In the genomic region with DNA sequence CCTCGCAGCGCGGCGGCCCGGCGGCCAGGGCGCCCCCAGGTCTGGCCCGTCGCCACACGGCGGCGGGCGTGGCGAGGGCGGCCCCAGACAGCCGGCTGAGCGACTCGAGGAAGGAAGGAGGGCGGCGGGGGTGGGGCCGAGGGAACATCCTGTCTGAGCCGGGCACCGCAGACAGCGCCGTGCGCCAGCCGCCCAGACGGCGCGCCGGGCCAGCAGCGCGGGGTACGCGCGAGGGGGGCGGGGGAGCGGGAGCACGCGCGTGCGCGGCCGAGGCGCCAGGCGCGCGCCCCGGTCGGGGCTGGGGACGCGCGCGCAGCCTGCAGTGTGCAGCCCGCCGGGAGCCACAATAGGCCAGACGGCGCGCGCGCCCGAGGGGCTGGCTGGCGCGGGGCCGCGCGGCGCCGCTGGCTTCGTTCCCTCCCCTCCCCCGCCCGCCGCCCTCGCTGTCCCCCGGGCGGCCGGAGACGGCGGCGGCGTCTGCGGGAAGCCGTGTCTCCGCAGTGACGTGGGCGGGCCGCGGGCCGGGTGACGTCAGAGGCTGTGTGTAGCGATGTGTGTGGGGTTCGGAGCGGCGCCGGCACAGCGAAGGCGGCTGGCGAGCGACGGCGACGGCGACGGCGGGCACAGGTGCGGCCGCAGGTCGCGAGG, we compare ENCODE assay signal across 8 mouse cellular contexts. TPM values are rescaled to one million over a fixed set of nuclear protein-coding genes. Genes with fewer than 3 reads are reported as not detected.
A peak's percentile ranks its signal among the peaks of the same experiment; 100 is the strongest.
DNase-seq lines count a peak whose midpoint lies in the region; ATAC-seq and TF ChIP-seq lines count a peak whose summit lies in the region.

A gene (plus strand): TSS at position 528 of the 648 bp plus-strand sequence.

- peaks cover 28% of the 10 kb centered on the region for H3K4me1 ChIP-seq in embryonic facial prominence, embryonic 13.5 days
- H3K4me1 ChIP-seq in heart, adult 2 months (ENCODE audit: control insufficient read depth, insufficient read depth, low read length) = peaks cover 11% of the 10 kb centered on the region
- H3K4me1 ChIP-seq in limb, embryonic 14.5 days (ENCODE audit: control insufficient read depth, insufficient read depth, low read length) = peaks cover 22% of the 10 kb centered on the region
- peaks cover 8% of the 10 kb centered on the region for H3K4me1 ChIP-seq in midbrain, postnatal 0 days (ENCODE audit: insufficient read depth, low read length)

- H3K36me3 ChIP-seq in embryonic facial prominence, embryonic 13.5 days = peaks cover 4% of the 10 kb centered on the region; the same call in 1 of the 2 replicates
- peaks cover 22% of the 10 kb centered on the region for H3K36me3 ChIP-seq in heart, adult 2 months (ENCODE audit: control insufficient read depth, insufficient read depth, low read length)
- H3K36me3 ChIP-seq in limb, embryonic 14.5 days (ENCODE audit: control insufficient read depth, insufficient read depth, low read length) = peaks cover 3% of the 10 kb centered on the region; the same call in 1 of the 2 replicates
- H3K36me3 ChIP-seq in midbrain, postnatal 0 days (ENCODE audit: insufficient read depth, low read length) = peaks cover 2% of the 10 kb centered on the region; the same call in 1 of the 2 replicates

- H3K9me3 ChIP-seq in embryonic facial prominence, embryonic 13.5 days = no peaks in the 10 kb centered on the region
- H3K9me3 ChIP-seq in limb, embryonic 14.5 days (ENCODE audit: control insufficient read depth, low read length) = no peaks in the 10 kb centered on the region
- H3K9me3 ChIP-seq in midbrain, postnatal 0 days (ENCODE audit: low read length) = no peaks in the 10 kb centered on the region

- intact Hi-C loops in heart, adult 2 months (cut with DNase I) = loop anchor here (1.0 to 10.0 kb wide), 4 partner anchors 37 to 300 kb away; a partner anchor contains a TSS

- 0% methylated on average over 69 of the region's 109 CpGs for WGBS in embryonic facial prominence, embryonic 13.5 days
- WGBS in heart, adult 2 months = under 1% methylated on average over 53 of the region's 109 CpGs
- 0% methylated on average over 22 of the region's 109 CpGs for WGBS in limb, embryonic 14.5 days
- under 1% methylated on average over 33 of the region's 109 CpGs for WGBS in midbrain, postnatal 0 days

- TF ChIP-seq EP300 in heart, adult 2 months (IDR thresholded peaks at IDR 0.05; ENCODE audit: insufficient read depth, low read depth, low read length) = no peak

- TF ChIP-seq POLR2A in heart, adult 2 months (IDR thresholded peaks at IDR 0.05; ENCODE audit: insufficient read depth, low read depth, low read length) = 0 out of 2 replicates have a peak, but pooled peaks have one; percentile 21
- TF ChIP-seq POLR2A in limb, embryonic 14.5 days (IDR thresholded peaks at IDR 0.05; ENCODE audit: borderline replicate concordance, extremely low read depth, insufficient read depth, insufficient read length) = 0 out of 2 replicates have a peak, but pooled peaks have one; percentile 32

- no peaks in the 10 kb centered on the region for H3K27me3 ChIP-seq in embryonic facial prominence, embryonic 13.5 days
- H3K27me3 ChIP-seq in heart, adult 2 months (ENCODE audit: control insufficient read depth, insufficient read depth, low read length) = no peaks in the 10 kb centered on the region
- no peaks in the 10 kb centered on the region for H3K27me3 ChIP-seq in limb, embryonic 14.5 days (ENCODE audit: control insufficient read depth, insufficient read depth, low read length)
- H3K27me3 ChIP-seq in midbrain, postnatal 0 days (ENCODE audit: insufficient read depth, low read length) = no peaks in the 10 kb centered on the region

- peak within 1 kb of the TSS; percentile 90 for H3K9ac ChIP-seq in embryonic facial prominence, embryonic 13.5 days
- H3K9ac ChIP-seq in heart, adult 2 months (ENCODE audit: low read depth, low read length) = peak within 1 kb of the TSS; percentile 92
- peak within 1 kb of the TSS; percentile 90 for H3K9ac ChIP-seq in limb, embryonic 14.5 days (ENCODE audit: low read depth, low read length, severe bottlenecking)
- H3K9ac ChIP-seq in midbrain, postnatal 0 days (replicated peaks; ENCODE audit: low read length, poor library complexity, severe bottlenecking) = peak within 1 kb of the TSS; percentile 93

- ATAC-seq in embryonic facial prominence, embryonic 13.5 days (ENCODE audit: insufficient number of reproducible peaks, insufficient read depth, low FRiP score, low TSS enrichment, low read depth) = peak; percentile 95
- ATAC-seq in limb, embryonic 14.5 days (ENCODE audit: low FRiP score, low read depth) = peak; percentile 93
- peak; percentile 93 for ATAC-seq in midbrain, postnatal 0 days (ENCODE audit: low FRiP score)

- no peaks in the 10 kb centered on the region for H3K79me2 ChIP-seq in heart, adult 2 months (replicated peaks; ENCODE audit: control insufficient read depth, insufficient read depth, low read length)

- peak within 1 kb of the TSS; percentile 98 for H3K27ac ChIP-seq in embryonic facial prominence, embryonic 13.5 days
- peak within 1 kb of the TSS; percentile 99 for H3K27ac ChIP-seq in heart, adult 2 months
- H3K27ac ChIP-seq in limb, embryonic 14.5 days (replicated peaks; ENCODE audit: low read depth, low read length) = peak within 1 kb of the TSS; percentile 98
- peak within 1 kb of the TSS; percentile 99 for H3K27ac ChIP-seq in midbrain, postnatal 0 days (ENCODE audit: low read depth, low read length)

- peak within 1 kb of the TSS; percentile 79 for H3K4me2 ChIP-seq in embryonic facial prominence, embryonic 13.5 days
- peak within 1 kb of the TSS; percentile 80 for H3K4me2 ChIP-seq in limb, embryonic 14.5 days (replicated peaks; ENCODE audit: low read depth, low read length, severe bottlenecking)
- H3K4me2 ChIP-seq in midbrain, postnatal 0 days (ENCODE audit: low read depth, low read length, poor library complexity, severe bottlenecking) = peak within 1 kb of the TSS; percentile 79

- DNase-seq in 3134 (ENCODE audit: extremely low read depth, insufficient read length, low spot score) = peak; percentile 91
- DNase-seq in adrenal gland, postnatal 36 days = peak; percentile 97 to 98
- peak; percentile 95 to 97 for DNase-seq in heart, adult 2 months
- peak; percentile 97 for DNase-seq in kidney, adult 9 months
- DNase-seq in limb, embryonic 14.5 days (ENCODE audit: low spot score) = peak; percentile 94
- peak; percentile 95 for DNase-seq in midbrain, postnatal 0 days (ENCODE audit: low spot score)
- DNase-seq in spleen, postnatal 14 days (ENCODE audit: low spot score in 2 of 2) = peak; percentile 80 to 84

- H3K4me3 ChIP-seq in embryonic facial prominence, embryonic 13.5 days = peak within 1 kb of the TSS; percentile 89
- H3K4me3 ChIP-seq in heart, adult 2 months = peak within 1 kb of the TSS; percentile 96
- peak within 1 kb of the TSS; percentile 93 for H3K4me3 ChIP-seq in limb, embryonic 14.5 days (replicated peaks; ENCODE audit: low read length)
- H3K4me3 ChIP-seq in midbrain, postnatal 0 days (ENCODE audit: low read depth, low read length) = peak within 1 kb of the TSS; percentile 100

- no peak for TF ChIP-seq CTCF in heart, adult 2 months (IDR thresholded peaks at IDR 0.05)
- TF ChIP-seq CTCF in midbrain, postnatal 0 days (IDR thresholded peaks at IDR 0.05) = no peak

RNA-seq across cellular contexts. Expression of the gene that starts here (rescaled TPM):
- total RNA-seq in adrenal gland, postnatal 36 days (2021) = 10 to 100 TPM; 36.1 to 38.7 TPM
- 18.4 and 23.6 TPM in 2 replicates for polyA plus RNA-seq in embryonic facial prominence, embryonic 13.5 days (2015; fragmentation: Nextera tagmentation; extraction: Ambion mirVana)
- total RNA-seq in heart, adult 2 months (2021) = 10 to 100 TPM; 14.2 to 15.4 TPM
- polyA plus RNA-seq in heart, adult 2 months (2012; rRNA removed) = 8.0 and 13.8 TPM in 2 replicates
- polyA plus RNA-seq in limb, embryonic 14.5 days (2012; rRNA removed) = 13.7 and 14.9 TPM in 2 replicates
- 20.6 and 23.2 TPM in 2 replicates for polyA plus RNA-seq in limb, embryonic 14.5 days (2014; fragmentation: Nextera tagmentation; extraction: Ambion mirVana)
- total RNA-seq in midbrain, postnatal 0 days (2014; rRNA removed) = 39.4 and 46.8 TPM in 2 replicates
- polyA plus RNA-seq in midbrain, postnatal 0 days (2015; fragmentation: Nextera tagmentation; extraction: Ambion mirVana) = 24.7 and 28.5 TPM in 2 replicates

Comparison
In these comparisons a context has a peak if more than half of its experiments do, and no peak if none do; other contexts are left out.
1. Peak in every context shown above with its lines: DNase-seq, ATAC-seq, H3K4me3 ChIP-seq and H3K27ac ChIP-seq.